Mouse (Mus musculus): ENCODE data around the gene Gm10837. TPM values are rescaled to one million over a fixed set of nuclear protein-coding genes. Genes with fewer than 3 reads are reported as not detected.

Gene Gm10837
- polyA plus RNA-seq, 1 experiment from 2014 or later = not detected

DNA sequence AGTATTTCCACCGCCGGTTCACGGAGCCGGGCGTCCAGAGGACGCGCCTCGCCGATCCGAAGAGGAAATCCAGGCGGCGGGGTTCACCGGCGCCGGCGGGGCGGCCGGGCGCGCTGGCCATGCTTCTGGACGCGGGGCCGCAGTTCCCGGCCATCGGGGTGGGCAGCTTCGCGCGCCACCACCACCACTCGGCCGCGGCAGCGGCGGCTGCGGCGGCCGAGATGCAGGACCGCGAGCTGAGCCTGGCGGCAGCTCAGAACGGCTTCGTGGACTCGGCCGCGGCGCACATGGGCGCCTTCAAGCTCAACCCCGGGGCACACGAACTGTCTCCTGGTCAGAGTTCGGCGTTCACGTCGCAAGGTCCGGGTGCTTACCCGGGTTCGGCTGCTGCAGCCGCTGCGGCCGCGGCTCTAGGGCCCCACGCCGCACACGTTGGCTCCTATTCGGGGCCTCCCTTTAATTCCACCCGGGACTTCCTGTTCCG is 14.8 kb upstream of the Gm10837 start:
- ATAC-seq (ENCODE audit: insufficient number of reproducible peaks, insufficient read depth, low FRiP score, low TSS enrichment, low read depth) = no peak
- Histone ChIP-seq H3K9me3 (no peaks in the 10 kb centered on the region), H3K36me3 (no peaks in the 10 kb centered on the region), H3K27me3 (peaks cover 94% of the 10 kb centered on the region), H3K4me3 (peak overlapping the region; percentile 46), H3K4me2 (peak overlapping the region; percentile 70), H3K27ac (no peak overlapping the region), H3K9ac (peak overlapping the region; percentile 55), H3K4me1 (peaks cover 33% of the 10 kb centered on the region)
- under 1% methylated on average over 65 of the region's 65 CpGs for WGBS

DNA sequence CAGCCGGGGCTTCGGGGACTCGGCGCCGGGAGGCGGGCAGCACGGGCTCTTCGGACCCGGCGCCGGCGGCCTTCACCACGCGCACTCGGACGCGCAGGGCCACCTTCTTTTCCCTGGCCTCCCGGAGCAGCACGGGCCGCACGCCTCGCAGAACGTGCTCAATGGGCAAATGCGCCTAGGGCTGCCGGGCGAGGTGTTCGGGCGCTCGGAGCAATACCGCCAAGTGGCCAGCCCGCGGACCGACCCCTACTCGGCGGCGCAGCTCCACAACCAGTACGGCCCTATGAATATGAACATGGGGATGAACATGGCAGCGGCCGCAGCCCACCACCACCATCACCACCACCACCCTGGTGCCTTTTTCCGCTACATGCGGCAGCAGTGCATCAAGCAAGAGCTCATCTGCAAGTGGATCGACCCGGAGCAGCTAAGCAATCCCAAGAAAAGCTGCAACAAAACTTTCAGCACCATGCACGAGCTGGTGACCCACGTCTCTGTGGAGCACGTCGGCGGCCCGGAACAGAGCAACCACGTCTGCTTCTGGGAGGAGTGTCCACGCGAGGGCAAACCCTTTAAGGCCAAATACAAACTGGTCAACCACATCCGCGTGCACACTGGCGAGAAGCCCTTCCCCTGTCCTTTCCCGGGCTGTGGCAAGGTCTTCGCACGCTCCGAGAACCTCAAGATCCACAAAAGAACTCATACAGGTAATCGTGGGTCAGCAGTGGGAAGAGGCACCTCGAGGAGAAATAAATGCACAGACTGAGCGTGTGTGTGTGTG is 14.2 kb upstream of the Gm10837 start:
- Histone ChIP-seq H3K27me3 (peaks cover 94% of the 10 kb centered on the region), H3K27ac (no peak overlapping the region), H3K9ac (peak overlapping the region; percentile 55; the same call in 1 of the 2 replicates), H3K4me3 (peak overlapping the region; percentile 46), H3K4me2 (peak overlapping the region; percentile 70), H3K4me1 (peaks cover 33% of the 10 kb centered on the region), H3K36me3 (no peaks in the 10 kb centered on the region), H3K9me3 (no peaks in the 10 kb centered on the region)
- under 1% methylated on average over 62 of the region's 62 CpGs for WGBS
- no peak for ATAC-seq (ENCODE audit: insufficient number of reproducible peaks, insufficient read depth, low FRiP score, low TSS enrichment, low read depth)

DNA sequence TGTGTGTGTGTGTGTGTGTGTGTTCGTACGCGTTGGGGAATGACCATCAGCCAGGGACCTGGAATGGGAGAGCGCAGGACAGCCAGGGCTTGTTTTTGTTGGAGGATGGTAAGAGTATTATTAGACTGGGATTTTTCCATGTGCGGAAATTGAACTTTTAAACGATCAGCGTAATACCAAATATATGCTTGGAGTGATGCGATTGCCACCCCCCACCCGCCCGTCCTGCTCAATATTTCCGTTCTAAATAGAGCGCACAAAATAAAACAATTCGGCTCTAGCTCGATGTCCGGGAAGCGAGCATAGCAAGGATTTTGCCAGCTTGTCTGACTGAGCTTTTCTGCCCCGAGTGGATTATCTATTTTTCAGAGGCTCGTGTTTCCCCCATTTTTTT is 13.6 kb upstream of the Gm10837 start:
- WGBS = under 1% methylated on average over 18 of the region's 18 CpGs
- Histone ChIP-seq H3K9me3 (no peaks in the 10 kb centered on the region), H3K27ac (no peak overlapping the region), H3K4me1 (peaks cover 33% of the 10 kb centered on the region), H3K4me2 (no peak overlapping the region), H3K36me3 (no peaks in the 10 kb centered on the region), H3K4me3 (peak overlapping the region; percentile 46; the same call in 1 of the 2 replicates), H3K27me3 (peaks cover 94% of the 10 kb centered on the region), H3K9ac (no peak overlapping the region)
- no peak for ATAC-seq (ENCODE audit: insufficient number of reproducible peaks, insufficient read depth, low FRiP score, low TSS enrichment, low read depth)

DNA sequence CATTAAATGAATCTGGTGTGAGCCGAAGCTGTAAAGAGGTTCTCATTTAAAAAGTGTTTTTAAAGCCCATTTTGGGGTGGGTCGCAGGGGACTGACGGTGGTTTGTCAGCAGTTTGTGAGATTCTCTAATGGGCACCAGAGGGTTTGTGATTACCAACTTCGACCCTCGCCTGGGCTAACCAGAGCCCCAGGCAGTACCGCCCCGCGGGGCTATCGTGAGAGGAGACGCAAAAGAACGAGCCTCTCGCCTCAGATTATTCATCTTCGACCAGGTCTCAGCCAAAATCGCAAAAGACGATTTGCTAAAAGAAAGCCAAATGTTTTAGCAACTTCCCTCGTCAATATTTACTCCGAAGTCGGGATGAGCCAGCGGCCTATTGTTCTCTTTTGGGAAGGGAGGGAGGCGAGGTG is 13.1 kb upstream of the Gm10837 start:
- under 1% methylated on average over 20 of the region's 20 CpGs for WGBS
- Histone ChIP-seq H3K27ac (no peak overlapping the region), H3K4me1 (peaks cover 33% of the 10 kb centered on the region), H3K9ac (no peak overlapping the region), H3K9me3 (no peaks in the 10 kb centered on the region), H3K4me3 (no peak overlapping the region), H3K27me3 (peaks cover 94% of the 10 kb centered on the region), H3K36me3 (no peaks in the 10 kb centered on the region), H3K4me2 (no peak overlapping the region)
- no peak for ATAC-seq (ENCODE audit: insufficient number of reproducible peaks, insufficient read depth, low FRiP score, low TSS enrichment, low read depth)

DNA sequence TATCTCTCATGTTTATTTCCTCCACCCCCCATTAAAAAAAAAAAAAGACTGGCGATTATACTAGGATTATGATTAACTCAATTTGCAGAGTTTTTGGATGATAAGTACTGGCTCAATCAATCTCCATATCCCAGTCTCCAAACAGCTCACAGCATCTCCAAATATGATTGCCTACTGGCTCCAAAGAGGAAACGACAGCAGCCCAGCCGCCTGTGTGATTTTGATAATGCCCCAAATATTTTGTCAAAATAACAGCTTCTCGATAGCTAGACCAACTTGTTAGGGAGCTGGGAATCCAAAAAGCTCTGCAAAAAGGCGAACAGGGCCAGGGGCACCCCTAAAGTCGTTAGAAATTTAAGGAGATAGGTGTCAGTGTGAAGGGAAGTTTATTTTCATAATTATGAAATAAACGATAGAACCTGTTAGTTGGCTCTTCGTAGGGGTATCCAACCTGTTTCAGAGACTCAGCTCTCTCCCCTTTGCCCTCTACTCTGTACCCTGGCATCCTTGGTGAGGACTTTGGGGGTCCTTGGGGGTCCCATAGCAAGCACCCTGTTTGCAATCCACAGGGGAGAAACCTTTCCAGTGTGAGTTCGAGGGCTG is 12.3 kb upstream of the Gm10837 start:
- H3K9ac ChIP-seq = no peak overlapping the region
- H3K36me3 ChIP-seq = no peaks in the 10 kb centered on the region
- no peak overlapping the region for H3K4me2 ChIP-seq
- 2% methylated on average over 9 of the region's 9 CpGs for WGBS
- H3K27ac ChIP-seq = no peak overlapping the region
- H3K9me3 ChIP-seq = no peaks in the 10 kb centered on the region
- no peak for ATAC-seq (ENCODE audit: insufficient number of reproducible peaks, insufficient read depth, low FRiP score, low TSS enrichment, low read depth)
- H3K4me3 ChIP-seq = peak overlapping the region; percentile 10; the same call in 1 of the 2 replicates
- H3K27me3 ChIP-seq = peaks cover 94% of the 10 kb centered on the region
- peaks cover 33% of the 10 kb centered on the region for H3K4me1 ChIP-seq

DNA sequence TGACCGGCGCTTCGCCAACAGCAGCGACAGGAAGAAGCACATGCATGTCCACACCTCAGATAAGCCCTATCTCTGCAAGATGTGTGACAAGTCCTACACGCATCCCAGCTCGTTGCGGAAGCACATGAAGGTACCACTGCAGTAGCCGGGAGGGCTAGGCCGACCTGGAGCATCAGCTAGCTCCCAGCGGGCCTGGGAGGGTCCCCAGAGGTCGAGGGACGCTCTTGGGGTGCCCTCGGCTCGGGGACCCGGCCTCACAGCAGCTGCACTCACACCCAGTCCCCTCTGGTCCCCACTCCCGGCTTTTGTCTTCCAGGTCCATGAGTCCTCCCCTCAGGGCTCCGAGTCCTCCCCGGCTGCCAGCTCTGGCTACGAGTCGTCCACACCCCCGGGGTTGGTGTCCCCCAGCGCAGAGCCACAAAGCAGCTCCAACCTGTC is 11.8 kb upstream of the Gm10837 start:
- peaks cover 33% of the 10 kb centered on the region for H3K4me1 ChIP-seq
- no peak overlapping the region for H3K4me2 ChIP-seq
- peaks cover 94% of the 10 kb centered on the region for H3K27me3 ChIP-seq
- no peak overlapping the region for H3K27ac ChIP-seq
- WGBS = under 1% methylated on average over 22 of the region's 22 CpGs
- no peak for ATAC-seq (ENCODE audit: insufficient number of reproducible peaks, insufficient read depth, low FRiP score, low TSS enrichment, low read depth)
- no peaks in the 10 kb centered on the region for H3K9me3 ChIP-seq
- H3K4me3 ChIP-seq = peak overlapping the region; percentile 10; the same call in 1 of the 2 replicates
- no peak overlapping the region for H3K9ac ChIP-seq
- H3K36me3 ChIP-seq = no peaks in the 10 kb centered on the region

DNA sequence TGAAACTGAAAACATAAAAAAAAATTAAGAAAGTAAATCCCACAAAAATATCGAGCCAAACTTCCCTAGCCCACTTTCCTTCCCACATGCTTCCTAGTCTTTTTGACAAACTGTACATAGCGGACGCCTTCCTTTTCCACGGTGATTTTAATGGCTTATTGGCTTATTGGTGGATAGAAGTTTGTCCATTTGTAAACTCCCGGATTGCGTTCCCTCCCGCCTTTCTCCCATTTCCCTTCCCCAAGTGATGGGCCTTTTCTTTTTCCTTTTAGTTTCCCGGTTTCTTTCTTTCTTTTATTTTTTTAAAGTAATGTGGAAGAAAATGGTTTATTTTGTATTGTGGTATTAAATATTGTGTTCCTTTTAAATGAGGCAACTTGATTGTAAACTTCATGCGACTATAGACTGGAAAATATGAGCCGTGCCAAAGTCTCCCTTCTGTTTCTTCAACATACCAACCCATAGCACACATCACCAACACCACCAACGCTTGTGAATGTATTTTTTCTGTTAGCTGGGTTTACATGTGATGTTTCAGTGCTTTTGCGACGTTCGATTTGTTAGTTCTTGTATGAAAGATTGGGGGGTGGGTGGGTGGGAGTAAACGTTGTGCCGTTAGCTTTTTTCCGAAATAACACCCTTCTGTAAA is 10.8 kb upstream of the Gm10837 start:
- Histone ChIP-seq H3K4me2 (no peak overlapping the region), H3K9me3 (no peaks in the 10 kb centered on the region), H3K4me3 (no peak overlapping the region), H3K36me3 (no peaks in the 10 kb centered on the region), H3K9ac (no peak overlapping the region), H3K27ac (no peak overlapping the region), H3K27me3 (peaks cover 94% of the 10 kb centered on the region), H3K4me1 (peaks cover 23% of the 10 kb centered on the region)
- no peak for ATAC-seq (ENCODE audit: insufficient number of reproducible peaks, insufficient read depth, low FRiP score, low TSS enrichment, low read depth)
- 11% methylated on average over 17 of the region's 17 CpGs for WGBS

DNA sequence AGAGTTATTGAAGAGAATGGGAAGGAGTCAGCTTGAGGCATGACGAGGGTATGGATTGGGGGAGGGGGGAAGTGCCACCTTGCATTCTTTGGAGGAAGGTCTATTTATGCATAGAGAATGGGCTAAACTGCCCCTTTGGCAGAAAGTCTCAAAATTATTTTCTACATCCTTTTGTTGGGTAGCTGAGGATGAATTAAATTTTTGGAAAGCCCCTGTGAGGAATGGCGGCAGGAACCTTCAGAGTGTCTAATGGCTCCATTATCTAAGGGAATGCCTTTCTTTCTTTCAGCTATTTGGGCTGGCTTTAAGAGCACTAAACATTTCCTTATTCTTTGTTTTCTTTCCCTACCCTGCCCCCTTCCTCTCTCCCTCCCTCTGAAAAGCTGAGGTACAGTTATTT is 10.0 kb upstream of the Gm10837 start:
- Histone ChIP-seq H3K27ac (no peak overlapping the region), H3K9ac (no peak overlapping the region), H3K27me3 (peaks cover 94% of the 10 kb centered on the region), H3K4me3 (no peak overlapping the region), H3K9me3 (no peaks in the 10 kb centered on the region), H3K4me2 (no peak overlapping the region), H3K4me1 (peaks cover 15% of the 10 kb centered on the region), H3K36me3 (no peaks in the 10 kb centered on the region)
- ATAC-seq (ENCODE audit: insufficient number of reproducible peaks, insufficient read depth, low FRiP score, low TSS enrichment, low read depth) = no peak
- WGBS = 6% methylated on average over 2 of the region's 2 CpGs

DNA sequence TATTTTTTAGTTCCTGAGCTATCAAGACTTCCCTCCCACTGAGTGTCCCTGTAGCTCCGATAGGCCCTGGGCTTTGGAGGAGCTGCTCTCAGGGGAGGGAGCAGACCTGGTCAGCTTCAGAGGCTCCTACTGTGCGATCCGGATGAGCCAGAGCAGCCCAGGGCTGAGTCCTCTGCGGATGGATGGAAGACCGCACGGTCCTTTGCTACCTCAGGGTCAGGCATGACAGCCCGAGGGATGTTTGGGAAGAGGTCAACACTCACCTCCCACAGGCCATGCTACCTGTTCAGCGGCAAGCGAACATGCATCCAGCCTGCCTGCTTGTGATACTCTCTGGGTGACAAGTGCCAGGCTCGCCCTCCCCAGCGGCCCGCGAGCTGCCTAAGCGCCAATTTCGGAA is 9.2 kb upstream of the Gm10837 start:
- Histone ChIP-seq H3K27me3 (peaks cover 94% of the 10 kb centered on the region), H3K9ac (no peak overlapping the region), H3K27ac (no peak overlapping the region), H3K36me3 (no peaks in the 10 kb centered on the region), H3K4me3 (no peak overlapping the region), H3K4me1 (peaks cover 7% of the 10 kb centered on the region), H3K4me2 (no peak overlapping the region), H3K9me3 (no peaks in the 10 kb centered on the region)
- no peak for ATAC-seq (ENCODE audit: insufficient number of reproducible peaks, insufficient read depth, low FRiP score, low TSS enrichment, low read depth)
- 5% methylated on average over 15 of the region's 15 CpGs for WGBS

DNA sequence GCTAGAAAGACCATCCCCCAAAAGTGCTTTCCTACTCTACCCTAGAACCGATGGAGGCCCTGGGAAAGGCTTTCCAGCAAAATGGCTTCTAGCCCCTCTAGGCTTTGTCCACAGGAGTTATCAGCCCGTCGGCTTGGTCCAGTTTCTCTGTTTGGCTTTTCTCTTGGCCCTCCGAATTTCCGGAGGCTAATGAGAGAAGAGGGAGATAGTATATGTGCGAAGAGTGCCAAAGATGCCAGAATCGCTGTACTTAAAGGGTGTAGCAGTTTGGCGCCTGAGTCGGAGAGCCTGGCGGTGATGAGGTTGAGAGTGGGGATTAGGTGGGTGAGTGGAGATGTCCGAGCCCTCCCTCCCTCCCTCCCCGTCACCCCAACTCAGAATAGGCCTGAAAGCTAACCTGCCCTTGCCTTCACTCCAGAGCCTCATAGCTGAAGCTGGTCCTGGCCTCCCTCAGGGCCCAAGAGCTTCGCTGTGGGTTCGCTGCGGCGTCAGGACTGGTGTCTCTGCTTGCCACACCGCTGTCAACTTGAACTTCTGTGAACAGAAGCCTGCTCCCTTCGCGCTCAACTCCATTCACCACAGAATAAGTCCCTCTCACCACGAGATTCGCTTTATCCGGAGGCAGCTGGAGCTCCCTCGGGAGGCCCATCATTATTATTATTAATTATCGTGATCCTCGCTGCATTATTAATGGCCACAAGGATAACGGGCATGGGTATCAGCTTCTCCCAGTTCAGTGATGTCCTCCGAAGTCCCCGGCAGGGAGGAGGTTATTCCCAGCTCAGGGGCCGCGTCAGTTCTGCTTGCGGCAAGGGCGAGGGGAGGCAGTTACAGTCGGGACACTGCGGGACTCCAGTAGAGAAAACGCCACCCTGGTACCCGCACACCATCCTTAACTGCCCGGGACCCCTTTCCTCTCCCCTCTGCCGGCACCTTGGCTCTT is 8.0 kb upstream of the Gm10837 start:
- WGBS = 2% methylated on average over 38 of the region's 38 CpGs
- Histone ChIP-seq H3K9ac (no peak overlapping the region), H3K4me3 (no peak overlapping the region), H3K4me2 (no peak overlapping the region), H3K27ac (no peak overlapping the region), H3K9me3 (no peaks in the 10 kb centered on the region), H3K36me3 (no peaks in the 10 kb centered on the region), H3K27me3 (peaks cover 93% of the 10 kb centered on the region), H3K4me1 (peaks cover 5% of the 10 kb centered on the region; the same call in 1 of the 2 replicates)
- ATAC-seq (ENCODE audit: insufficient number of reproducible peaks, insufficient read depth, low FRiP score, low TSS enrichment, low read depth) = no peak

DNA sequence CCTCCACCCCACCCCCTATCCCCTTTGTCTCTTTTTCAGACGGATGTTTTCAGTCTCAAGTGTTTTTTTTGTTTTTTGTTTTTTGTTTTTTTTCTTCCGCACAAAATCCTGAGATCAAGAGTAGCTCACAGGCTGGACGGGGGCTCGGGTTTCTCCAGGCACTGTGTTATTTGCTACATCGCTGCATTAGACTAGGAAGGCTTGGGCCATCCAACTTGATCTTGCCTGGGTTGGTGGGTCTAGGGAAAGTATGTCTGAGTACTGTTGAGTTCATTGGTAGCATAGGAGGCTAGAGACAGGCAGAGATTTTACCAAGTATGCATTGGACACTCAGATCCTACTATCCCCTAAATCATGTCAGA is 7.4 kb upstream of the Gm10837 start:
- no peak for ATAC-seq (ENCODE audit: insufficient number of reproducible peaks, insufficient read depth, low FRiP score, low TSS enrichment, low read depth)
- Histone ChIP-seq H3K9ac (no peak overlapping the region), H3K9me3 (no peaks in the 10 kb centered on the region), H3K36me3 (no peaks in the 10 kb centered on the region), H3K27me3 (peaks cover 91% of the 10 kb centered on the region), H3K4me3 (no peak overlapping the region), H3K27ac (no peak overlapping the region), H3K4me2 (no peak overlapping the region), H3K4me1 (peaks cover 5% of the 10 kb centered on the region; the same call in 1 of the 2 replicates)
- 2% methylated on average over 5 of the region's 5 CpGs for WGBS

Data from embryonic facial prominence, embryonic 13.5 days (tissue).